Mouse (Mus musculus): ENCODE measurements around the gene Tomm40l.

Gene Tomm40l

DNA sequence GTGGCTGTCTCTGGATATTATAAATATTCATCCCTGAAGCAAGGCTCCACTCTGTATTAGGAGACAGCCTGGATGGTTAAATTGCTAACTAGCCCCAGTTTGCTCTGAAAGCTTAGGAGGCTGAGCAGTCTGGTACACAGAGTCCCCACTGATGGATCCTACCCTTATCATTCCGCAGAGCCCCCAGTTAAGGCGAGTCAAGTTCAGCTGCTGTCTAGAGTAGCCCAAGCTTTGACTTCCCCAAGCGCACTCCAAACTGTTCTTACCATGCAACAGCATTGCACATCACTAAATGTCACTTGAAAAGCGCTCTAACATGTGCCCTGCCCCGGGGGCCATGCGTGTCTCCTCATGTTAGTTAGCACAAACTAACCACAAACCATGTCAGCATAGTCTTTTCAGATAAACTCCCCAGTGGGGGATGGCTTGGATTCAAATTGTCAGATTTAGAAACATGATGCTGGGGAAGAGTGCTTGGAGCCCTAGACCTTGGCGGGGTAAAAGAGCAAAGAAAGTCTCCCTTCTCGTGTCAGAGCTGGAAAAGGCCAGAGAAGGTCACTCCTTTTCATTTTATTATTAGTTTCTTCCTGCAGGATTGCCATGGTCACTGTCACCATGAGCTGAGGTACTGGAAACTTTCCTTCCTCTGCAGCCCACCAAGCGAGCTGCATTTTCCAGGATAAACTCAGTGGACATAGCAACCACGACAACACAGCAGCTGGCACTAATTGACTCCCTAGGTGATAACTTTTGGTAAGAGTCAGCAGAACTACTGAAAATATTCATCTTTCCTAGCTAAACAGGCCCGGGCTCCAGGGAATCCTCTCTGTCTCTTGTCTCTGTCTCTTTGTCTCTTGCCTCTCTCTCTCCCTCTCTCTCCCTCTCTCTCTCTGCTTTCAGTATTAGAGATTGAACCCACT lies 28.1 kb downstream of the Tomm40l start:
- no peak for DNase-seq (ENCODE audit: extremely low spot score)

DNA sequence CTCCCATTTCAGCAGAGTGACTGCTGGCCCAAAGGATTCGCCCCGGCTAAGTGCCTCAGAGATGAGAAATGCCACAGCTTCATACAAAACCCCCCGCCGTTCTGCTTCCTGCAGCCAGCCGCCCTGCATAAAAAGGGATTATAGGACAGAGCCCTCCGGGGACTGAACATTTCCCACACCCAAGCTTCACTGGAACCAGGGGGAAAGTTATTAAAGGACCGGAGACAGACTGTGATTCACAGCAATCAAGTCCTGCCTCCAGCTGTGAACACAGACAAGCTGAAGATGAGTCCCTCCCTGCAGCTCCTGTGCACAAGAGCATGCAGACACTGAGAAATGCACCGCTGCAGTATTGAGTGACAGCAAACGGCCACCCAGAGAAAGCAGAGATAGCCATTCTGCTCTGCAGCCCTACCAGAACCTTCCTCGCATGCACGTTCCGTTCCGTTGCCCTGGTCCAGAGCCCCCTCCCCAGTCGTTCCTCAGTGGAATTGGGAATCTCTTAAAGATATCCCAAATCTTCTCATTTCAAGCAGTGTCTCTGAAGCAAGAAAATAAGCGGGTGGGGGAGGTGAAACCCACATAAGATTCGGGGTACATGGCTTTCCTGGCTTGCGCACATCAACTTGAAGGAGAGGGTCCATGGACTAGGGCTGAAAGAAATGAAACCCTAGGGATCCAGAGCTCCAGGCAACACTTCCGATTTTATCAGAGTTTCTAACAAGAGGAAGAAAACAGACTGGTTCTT lies 29.0 kb downstream of the Tomm40l start:
- peak; percentile 34 for DNase-seq (ENCODE audit: extremely low spot score)

DNA sequence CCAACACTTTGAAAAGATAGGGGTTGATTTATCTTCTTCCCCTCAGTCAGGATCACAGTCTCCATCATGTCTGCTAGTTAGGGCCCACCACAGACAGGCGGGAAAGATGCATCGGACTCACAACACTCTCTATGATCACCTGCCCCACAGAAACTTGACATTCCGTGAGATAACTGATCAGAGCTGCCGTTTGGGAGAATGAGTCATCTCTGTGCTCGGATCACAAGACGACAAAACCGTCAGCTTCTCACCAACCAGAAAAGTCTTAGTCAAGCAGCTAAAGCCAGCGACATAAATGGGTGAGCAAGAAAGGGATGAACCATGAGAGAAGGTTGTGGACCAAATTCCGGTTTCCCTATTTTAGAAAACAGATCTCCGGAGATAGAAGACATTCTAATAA lies 30.0 kb downstream of the Tomm40l start:
- DNase-seq (ENCODE audit: extremely low spot score): no peak

DNA sequence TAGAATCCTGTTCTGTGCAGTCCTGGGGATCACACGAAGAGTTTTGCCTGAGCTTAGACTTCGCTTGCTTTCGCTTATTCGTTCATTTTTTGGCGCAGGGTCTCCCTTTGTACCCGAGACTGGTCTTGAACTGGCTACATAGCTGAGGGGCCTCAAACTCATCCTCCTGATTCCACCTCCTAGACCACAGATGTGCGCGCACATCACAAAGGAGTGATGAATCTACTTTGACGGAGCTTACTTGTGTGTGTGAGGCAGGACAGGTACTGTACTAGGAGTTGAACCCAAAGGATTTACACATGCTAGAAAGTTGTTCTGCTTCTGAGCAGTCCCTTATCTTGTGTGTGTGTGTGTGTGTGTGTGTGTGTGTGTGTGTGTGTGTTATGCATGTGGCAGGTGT lies 31.5 kb downstream of the Tomm40l start:
- no peak for DNase-seq (ENCODE audit: extremely low spot score)

DNA sequence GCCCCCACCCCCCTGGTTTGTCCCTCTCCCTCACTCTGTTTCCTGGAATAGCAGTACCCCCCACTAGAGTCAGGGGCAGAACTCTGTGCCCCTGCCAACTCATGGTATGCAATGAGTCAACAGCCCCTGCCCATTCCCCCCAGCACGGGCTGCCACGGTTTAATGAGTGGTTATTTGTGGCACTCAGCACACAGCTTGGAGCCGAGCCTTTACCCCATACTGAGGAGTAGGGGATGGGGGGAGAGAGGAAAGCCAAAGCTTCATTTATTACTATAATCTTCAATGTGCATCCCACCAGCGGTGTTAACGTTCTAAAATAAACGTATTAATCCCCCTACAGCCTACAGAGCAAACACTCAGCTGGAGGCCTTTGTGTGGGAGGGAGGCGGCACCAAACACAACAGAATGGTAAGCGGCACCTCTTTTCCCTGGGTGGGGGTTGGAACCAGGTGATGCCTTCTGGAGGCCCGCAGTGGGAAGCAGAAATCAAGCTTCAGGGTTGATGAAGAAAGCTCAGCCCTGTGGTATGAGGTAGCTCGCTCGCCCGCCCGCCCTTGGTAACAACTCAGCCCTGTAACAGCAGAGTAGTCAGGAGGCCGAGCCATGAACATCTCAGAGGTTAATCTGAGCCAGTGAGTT lies 32.7 kb downstream of the Tomm40l start:
- no peak for DNase-seq (ENCODE audit: extremely low spot score)

GRCm38 (mm10) chr1:171189046-171189445 lies 33.3 kb downstream of the Tomm40l start:
- DNase-seq (ENCODE audit: extremely low spot score): peak; percentile 36

GRCm38 (mm10) chr1:171187851-171188700 lies 34.2 kb downstream of the Tomm40l start:
- DNase-seq (ENCODE audit: extremely low spot score): peak; percentile 48

DNA sequence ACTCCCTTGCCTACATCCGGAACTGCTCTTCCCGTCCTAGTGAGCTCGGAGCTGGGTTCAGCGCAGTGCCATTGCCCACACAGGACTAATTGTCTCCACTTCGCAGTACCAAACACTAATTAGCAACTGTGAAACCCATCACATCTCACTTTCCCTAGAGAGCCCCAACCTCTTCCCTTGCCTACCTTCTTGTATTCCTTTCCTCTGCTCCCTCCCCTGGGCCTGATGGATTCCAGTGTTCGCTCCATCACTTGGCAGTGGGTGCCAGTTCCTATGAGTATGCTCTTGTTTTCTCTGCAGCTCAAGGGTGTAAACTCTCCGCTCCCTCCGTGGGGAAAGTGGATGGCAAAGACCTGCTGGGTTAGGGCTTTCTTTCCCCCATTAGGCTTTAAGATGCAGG lies 36.7 kb downstream of the Tomm40l start:
- no peak for DNase-seq (ENCODE audit: extremely low spot score)

- DNase-seq (ENCODE audit: extremely low spot score): no peak
Measured at GRCm38 (mm10) chr1:171184314-171184713, 38.0 kb downstream of the Tomm40l start.

DNA sequence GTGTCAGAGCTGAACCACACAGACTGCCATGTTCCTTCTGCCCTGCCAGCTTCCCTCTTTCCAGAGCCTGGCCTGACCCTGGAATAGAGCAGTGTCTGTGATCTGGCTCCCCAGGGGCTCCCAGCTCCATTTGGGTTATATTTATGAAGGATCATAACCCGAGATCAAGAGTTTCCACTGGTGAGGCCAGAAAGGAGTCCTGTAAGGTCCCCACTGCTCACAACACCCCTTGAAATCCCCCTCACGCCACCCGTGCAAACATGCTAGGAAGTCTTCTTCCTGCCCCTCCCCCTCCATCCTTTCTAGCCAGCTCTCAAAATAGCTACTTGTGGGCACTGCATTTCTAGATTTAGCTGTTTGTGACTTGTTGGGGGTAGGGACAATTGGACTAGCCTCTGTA lies 38.7 kb downstream of the Tomm40l start:
- no peak for DNase-seq (ENCODE audit: extremely low spot score)

- no peak for DNase-seq (ENCODE audit: extremely low spot score)
Measured at GRCm38 (mm10) chr1:171183025-171183424, 39.3 kb downstream of the Tomm40l start.

- DNase-seq (ENCODE audit: extremely low spot score): no peak
Measured at GRCm38 (mm10) chr1:171179487-171180171, 42.7 kb downstream of the Tomm40l start.

DNA sequence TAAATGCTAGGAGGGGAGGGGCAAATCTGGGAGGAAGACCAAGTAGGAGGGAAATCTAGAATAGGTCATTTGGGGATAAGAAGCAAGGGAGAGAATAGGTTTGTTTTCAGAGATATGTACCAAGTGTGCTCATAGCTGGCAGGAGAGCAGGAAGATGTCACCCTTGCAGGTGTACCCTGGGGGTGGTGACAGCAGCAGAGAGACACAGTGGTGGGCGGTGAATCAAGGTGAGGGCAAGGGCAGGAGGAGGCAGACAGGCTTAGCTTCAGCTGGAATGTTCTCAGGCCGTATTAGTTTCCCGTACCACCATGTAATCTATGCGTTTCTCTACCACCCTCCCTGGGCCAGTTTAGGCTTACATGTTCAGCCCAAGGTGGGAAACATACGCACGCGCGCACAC lies 49.5 kb downstream of the Tomm40l start:
- no peak for DNase-seq (ENCODE audit: extremely low spot score)

DNA sequence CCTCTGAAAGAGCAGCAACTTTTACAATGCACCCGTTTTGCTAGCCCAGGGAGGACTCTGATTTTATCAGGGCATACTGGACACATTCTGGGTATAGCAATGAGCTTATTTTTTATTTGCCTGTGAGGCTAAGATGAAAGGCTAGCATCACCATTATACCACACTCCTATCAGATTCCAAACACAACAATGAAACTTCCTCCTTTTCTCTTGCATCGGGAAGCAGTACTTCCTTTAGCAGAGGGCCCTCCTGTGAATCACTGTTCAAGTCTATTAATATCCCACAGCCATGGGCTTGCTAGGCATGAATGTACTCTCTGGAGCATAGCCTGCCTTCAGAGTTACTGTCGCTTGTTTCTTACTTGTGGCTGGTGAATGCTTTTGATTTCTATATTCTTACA lies 51.2 kb downstream of the Tomm40l start:
- DNase-seq (ENCODE audit: extremely low spot score): no peak

DNA sequence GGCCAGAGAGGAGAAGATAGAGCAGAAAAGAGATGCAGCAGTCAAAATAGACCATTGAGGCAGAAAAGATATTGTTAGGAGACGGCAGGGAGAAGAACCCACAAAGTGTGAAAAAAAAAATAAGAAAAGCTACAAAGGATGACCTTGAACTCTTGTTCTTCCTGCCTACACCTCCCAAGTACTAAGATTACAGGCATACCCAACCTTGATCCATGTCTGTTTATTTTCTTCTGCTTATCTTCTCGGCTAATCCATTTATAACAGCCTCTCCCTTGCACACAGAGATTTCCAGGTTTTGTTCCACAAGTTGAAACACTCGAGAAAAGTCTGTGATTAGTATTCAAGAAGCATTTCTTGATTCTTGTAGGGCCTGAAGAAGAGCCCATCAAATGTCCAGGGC lies 52.4 kb downstream of the Tomm40l start:
- no peak for DNase-seq (ENCODE audit: extremely low spot score)

GRCm38 (mm10) chr1:171168906-171169305 lies 53.4 kb downstream of the Tomm40l start:
- DNase-seq (ENCODE audit: extremely low spot score): no peak

Measured in embryo, embryonic 9.5 days (tissue).